Mouse (Mus musculus) kidney, embryonic 16.5 days (tissue): ENCODE results near the gene Pp2d1. TPM values are rescaled to one million over a fixed set of nuclear protein-coding genes. Genes with fewer than 3 reads are reported as not detected.
"Not testable (repeated sequence)": the region's sequence is repeated elsewhere in the genome, so short reads cannot be mapped to it uniquely, and the experiment has no call there.

Experiments
- ATAC-seq: fragments of 200-750 bp; cut with Nextera tagmentation; 2 replicates; pipeline ENCODE4 v1.8.0; 2017; ENCODE audit warnings: moderate TSS enrichment; ENCODE audit not compliant: low FRiP score, low TSS enrichment
- H3K27ac ChIP-seq: fragments of 300-500 bp; sonication (generic); 2 replicates; pipeline ENCODE4 v1.5.1; 2014; ENCODE audit warnings: low read length
- H3K27me3 ChIP-seq: fragments of 300-500 bp; sonication (generic); 2 replicates; pipeline ENCODE4 v1.6.1; 2014; ENCODE audit warnings: low read length, control low read depth, mixed read lengths; ENCODE audit not compliant: insufficient read depth
- H3K36me3 ChIP-seq: fragments of 300-500 bp; sonication (generic); 2 replicates; pipeline ENCODE4 v1.6.1; 2014; ENCODE audit warnings: low read length, control low read depth, mixed read lengths; ENCODE audit not compliant: insufficient read depth
- H3K4me1 ChIP-seq: fragments of 300-500 bp; sonication (generic); 2 replicates; pipeline ENCODE4 v1.6.1; 2014; ENCODE audit warnings: low read length, control low read depth, mixed read lengths; ENCODE audit not compliant: insufficient read depth
- H3K4me2 ChIP-seq: fragments of 300-500 bp; sonication (generic); replicated peaks from 2 replicates; pipeline ENCODE4 v1.6.1; 2014; ENCODE audit warnings: low read depth, low read length
- H3K4me3 ChIP-seq: fragments of 300-500 bp; sonication (generic); 2 replicates; pipeline ENCODE4 v1.5.1; 2014; ENCODE audit warnings: mild to moderate bottlenecking, low read length
- H3K9ac ChIP-seq: fragments of 300-500 bp; sonication (generic); replicated peaks from 2 replicates; pipeline ENCODE4 v1.6.1; 2014; ENCODE audit warnings: low read length
- H3K9me3 ChIP-seq: fragments of 300-500 bp; sonication (generic); 2 replicates; pipeline ENCODE4 v1.6.1; 2016; ENCODE audit warnings: low read length, control low read depth
- WGBS: fragments of 180-500 bp; shearing (Covaris S2); extraction: QIAGEN DNeasy Blood & Tissue Kit; methylation state at CpG from one replicate; pipeline ENCODE4 v1.1.7; 2014; 5-methylcytosine and 5-hydroxymethylcytosine counted together
- polyA plus RNA-seq: library from polyadenylated mRNA; unstranded; fragments of >200 nt; fragmentation: Nextera tagmentation; extraction: Ambion mirVana; gene quantifications from 2 replicates; pipeline ENCODE4 v1.2.1, GENCODE M21; 2015

Gene Pp2d1
- polyA plus RNA-seq: 0.30 and 0.37 TPM in 2 replicates

DNA sequence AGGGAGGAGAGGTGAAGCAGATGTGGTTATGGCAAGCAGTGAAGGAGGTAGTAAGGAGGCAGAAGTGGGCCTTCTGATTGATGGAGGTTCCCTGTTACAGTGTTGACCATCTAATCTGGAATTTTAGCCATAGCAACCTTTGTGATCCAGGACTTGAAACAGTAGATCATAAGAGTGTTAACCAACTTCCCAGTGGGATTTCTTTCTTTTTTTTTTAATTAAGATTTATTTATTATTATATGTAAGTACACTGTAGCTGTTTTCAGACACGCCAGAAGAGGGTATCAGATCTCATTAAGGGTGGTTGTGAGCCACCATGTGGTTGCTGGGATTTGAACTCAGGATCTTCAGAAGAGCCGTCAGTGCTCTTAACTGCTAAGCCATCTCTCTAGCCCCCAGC lies at the start of gene Pp2d1:
TSS of gene Pp2d1 (minus strand) at position 101 of the 400 bp plus-strand sequence.
- H3K4me1 ChIP-seq, H3K4me2 ChIP-seq, ATAC-seq, H3K9me3 ChIP-seq, H3K36me3 ChIP-seq, H3K4me3 ChIP-seq, H3K27me3 ChIP-seq, H3K27ac ChIP-seq, H3K9ac ChIP-seq: not testable (repeated sequence)
- WGBS: 83% methylated on average over 2 of the region's 2 CpGs

DNA sequence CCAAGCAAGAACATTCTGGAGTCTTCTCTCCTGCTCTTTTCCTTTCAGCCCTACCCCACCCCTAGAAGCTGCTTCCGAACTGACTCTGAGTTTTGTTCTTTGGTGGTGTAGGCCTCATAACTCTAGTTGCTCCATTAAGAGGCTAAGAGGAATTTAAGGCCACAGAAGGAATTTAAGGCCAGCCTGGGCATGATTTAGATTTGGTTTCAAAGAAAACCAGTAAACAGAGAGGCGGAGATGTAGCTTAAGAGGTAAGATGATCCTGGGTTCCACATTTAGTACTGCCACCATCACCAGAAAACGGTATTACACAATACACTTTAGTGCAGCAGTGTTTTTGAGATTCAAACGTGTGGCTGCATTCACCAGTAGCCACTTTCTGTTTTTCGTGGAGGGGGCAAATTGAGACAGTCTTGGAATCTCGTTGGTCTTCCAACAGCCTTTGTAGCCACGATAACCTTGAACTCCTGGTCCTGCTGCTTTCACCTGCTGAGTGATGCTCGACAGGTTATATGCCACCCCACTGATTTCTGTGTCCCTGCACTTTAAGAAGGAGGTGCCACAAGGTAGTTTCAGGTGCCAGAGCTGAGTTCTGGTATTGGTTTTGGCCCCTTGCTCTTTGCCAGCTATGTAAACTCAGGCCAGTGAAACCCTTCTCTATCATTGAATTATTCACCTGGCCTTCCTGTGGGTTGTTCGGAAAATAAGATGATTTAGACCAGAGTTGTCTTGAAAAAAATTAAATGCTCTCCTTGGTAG lies 49.0 kb upstream of the Pp2d1 start:
- Histone ChIP-seq H3K36me3 (0 out of 2 replicates have a peak, but pooled peaks cover 6% of the 10 kb centered on the region), H3K27me3 (no peaks in the 10 kb centered on the region), H3K4me2 (no peak overlapping the region), H3K4me3 (no peak overlapping the region), H3K27ac (no peak overlapping the region), H3K9ac (no peak overlapping the region), H3K4me1 (peaks cover 10% of the 10 kb centered on the region; the same call in 1 of the 2 replicates), H3K9me3 (no peaks in the 10 kb centered on the region)
- no peak for ATAC-seq
- WGBS: 74% methylated on average over 9 of the region's 9 CpGs

DNA sequence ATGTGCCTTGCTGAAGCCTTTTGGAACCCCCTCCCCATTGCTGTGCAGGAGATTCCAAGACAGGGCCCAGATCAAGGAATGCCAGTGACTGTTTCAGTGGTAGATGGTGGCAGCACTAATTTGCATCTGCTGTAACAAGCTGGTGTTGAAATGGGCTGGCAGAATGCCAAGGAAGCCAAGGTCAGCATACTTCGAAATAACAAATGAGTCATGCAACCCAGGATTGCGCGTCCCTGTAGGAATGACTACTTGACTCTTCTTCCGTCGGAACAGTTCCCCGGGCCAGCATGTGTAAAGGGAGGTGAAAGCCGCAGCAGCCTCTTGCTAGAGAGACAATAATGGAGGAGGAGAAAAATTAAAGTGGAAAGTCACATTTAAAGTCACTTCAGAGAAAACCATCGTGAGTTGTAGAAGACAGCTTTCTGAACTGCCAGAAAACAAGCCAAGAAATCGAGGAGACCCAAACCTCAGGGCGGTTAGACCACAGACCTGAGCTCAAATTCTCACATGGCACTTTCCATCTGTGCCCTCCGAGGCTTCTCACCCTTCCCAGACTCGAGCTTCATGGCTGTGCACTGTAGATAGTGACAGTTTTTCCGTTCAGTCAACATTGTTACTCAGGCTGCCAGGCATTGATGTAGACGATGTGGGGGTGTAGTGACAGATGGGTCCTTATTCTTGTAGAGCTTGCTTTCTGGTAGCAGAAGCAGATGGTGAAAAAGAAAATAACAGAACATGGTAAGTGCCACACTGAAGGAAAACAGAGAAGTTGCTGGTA lies 48.0 kb upstream of the Pp2d1 start:
- H3K9me3 ChIP-seq: no peaks in the 10 kb centered on the region
- H3K4me2 ChIP-seq: no peak overlapping the region
- no peaks in the 10 kb centered on the region for H3K27me3 ChIP-seq
- 0 out of 2 replicates have a peak, but pooled peaks cover 6% of the 10 kb centered on the region for H3K36me3 ChIP-seq
- no peak overlapping the region for H3K9ac ChIP-seq
- peaks cover 12% of the 10 kb centered on the region; the same call in 1 of the 2 replicates for H3K4me1 ChIP-seq
- H3K27ac ChIP-seq: 0 out of 2 replicates have a peak overlapping the region, but pooled peaks have one; percentile 15
- peak; percentile 74 for ATAC-seq
- H3K4me3 ChIP-seq: no peak overlapping the region
- 54% methylated on average over 14 of the region's 14 CpGs for WGBS

DNA sequence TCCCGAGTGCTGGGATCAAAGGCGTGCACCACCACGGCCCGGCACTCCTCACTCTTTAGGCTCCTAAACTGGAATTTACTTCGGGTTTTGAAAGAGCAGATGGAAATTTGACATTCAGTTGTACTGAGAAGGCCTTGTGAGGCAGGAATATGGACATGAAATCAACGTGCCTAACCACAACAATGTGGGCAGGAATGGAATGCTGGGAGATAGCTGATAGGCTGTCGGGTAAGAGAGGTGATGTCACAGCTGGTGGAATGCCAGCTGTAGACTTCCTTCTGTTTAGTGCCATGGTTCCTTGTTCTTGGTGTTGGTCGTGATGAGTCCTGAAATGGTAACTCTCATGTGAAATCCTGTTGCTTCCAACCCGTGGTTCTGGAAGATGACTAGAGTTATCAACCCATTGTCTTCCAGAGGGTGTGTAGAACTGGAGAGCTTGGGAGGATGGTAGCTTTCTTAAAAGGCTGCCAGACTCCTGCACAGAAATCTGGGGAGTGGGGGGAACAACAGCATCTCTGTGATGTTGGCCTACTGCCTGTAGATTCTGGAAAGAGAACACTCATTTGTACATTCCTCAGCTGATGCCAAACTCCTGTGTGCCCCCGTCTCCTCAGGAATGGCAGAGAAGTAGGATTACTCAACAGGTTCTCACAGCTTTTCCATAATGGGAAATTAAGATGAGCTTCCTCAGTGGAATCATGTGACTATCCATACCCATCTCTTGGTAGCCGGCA lies 44.8 kb upstream of the Pp2d1 start:
- ATAC-seq: no peak

DNA sequence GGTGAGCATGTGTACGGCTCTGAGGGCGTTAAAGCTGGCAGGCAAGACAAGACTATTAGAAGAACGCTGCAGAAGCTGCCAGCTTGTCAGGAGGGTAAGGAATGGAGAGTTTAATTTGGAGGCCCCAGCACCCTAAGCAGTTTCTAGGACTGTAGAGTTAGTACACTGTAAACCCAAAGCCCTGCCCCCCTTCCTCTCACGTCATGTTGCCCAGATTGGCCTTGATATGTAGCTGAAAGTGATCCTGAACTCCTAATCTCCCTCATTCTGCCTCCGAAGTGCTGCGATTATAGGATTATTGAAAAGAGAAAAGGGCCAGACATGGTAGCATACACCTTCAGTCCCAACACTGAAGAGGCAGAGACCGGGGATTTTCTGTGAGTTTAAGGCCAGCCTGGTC lies 43.6 kb upstream of the Pp2d1 start:
- Histone ChIP-seq H3K9ac (0 out of 2 replicates have a peak overlapping the region, but pooled peaks have one; percentile 1), H3K9me3 (no peaks in the 10 kb centered on the region), H3K4me3 (no peak overlapping the region), H3K27ac (no peak overlapping the region), H3K27me3 (no peaks in the 10 kb centered on the region), H3K4me1 (peaks cover 28% of the 10 kb centered on the region; the same call in 1 of the 2 replicates), H3K36me3 (0 out of 2 replicates have a peak, but pooled peaks cover 6% of the 10 kb centered on the region), H3K4me2 (no peak overlapping the region)
- ATAC-seq: no peak
- WGBS: 88% methylated on average over 7 of the region's 7 CpGs

More for the DNA sequence above, 44.8 kb upstream of the Pp2d1 start:
- WGBS: 90% methylated on average over 11 of the region's 11 CpGs
- no peak overlapping the region for H3K4me2 ChIP-seq
- no peak overlapping the region for H3K27ac ChIP-seq
- no peak overlapping the region for H3K4me3 ChIP-seq
- H3K9me3 ChIP-seq: no peaks in the 10 kb centered on the region
- H3K36me3 ChIP-seq: 0 out of 2 replicates have a peak, but pooled peaks cover 6% of the 10 kb centered on the region
- no peaks in the 10 kb centered on the region for H3K27me3 ChIP-seq
- peaks cover 19% of the 10 kb centered on the region; the same call in 1 of the 2 replicates for H3K4me1 ChIP-seq
- no peak overlapping the region for H3K9ac ChIP-seq

DNA sequence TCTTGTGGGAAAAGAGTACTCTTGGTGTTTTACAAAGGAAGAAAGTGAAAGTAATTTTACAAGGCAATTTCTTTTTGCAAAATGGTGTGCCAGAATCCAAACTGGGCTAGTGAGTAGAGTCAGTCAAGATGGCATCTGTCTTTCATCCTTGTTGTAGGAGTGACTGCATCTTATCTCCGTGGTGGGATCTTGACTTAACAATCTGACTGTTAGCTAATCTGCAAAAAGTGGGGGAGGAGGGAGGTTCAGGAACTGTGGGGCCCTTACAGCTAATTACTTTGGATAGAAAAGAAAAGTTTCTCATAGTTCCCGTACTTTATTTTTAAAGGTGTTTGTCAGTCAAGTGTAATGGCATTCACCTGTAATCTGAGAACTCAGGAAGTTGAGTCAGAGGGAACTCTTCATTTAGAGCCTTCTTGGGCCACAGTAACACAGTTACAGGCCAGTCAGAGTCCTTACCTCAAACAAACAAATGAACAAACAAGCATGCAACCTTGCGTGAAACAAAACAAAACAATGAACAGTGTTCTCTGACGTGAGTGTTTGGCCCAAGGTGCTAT lies 42.9 kb upstream of the Pp2d1 start:
- no peak overlapping the region for H3K4me2 ChIP-seq
- 0 out of 2 replicates have a peak overlapping the region, but pooled peaks have one; percentile 1 for H3K9ac ChIP-seq
- 28% methylated on average over 4 of the region's 4 CpGs for WGBS
- H3K27ac ChIP-seq: 0 out of 2 replicates have a peak overlapping the region, but pooled peaks have one; percentile 14
- 0 out of 2 replicates have a peak, but pooled peaks cover 6% of the 10 kb centered on the region for H3K36me3 ChIP-seq
- no peak overlapping the region for H3K4me3 ChIP-seq
- no peaks in the 10 kb centered on the region for H3K27me3 ChIP-seq
- peaks cover 22% of the 10 kb centered on the region; the same call in 1 of the 2 replicates for H3K4me1 ChIP-seq
- H3K9me3 ChIP-seq: no peaks in the 10 kb centered on the region
- no peak for ATAC-seq

DNA sequence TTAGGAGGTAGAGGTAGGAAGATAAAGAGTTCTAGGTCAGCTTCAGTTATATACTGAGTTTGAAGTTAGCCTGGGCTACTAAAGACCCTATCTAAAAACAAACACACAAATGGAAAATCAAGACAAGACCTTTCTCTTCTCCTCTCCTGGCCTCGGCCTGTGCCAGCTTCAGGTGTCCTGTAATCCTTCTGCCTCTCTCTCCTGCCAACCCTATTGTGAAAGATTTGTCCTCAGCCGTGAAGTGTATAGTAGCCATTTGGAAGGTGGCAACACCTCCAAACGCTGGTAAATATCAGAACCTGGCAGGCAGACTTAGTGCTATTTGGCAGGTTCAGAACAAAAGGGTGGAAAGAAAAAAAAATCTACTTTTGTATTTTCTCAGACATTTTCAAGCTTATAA lies 41.0 kb upstream of the Pp2d1 start:
- no peaks in the 10 kb centered on the region for H3K27me3 ChIP-seq
- no peak for ATAC-seq
- 0 out of 2 replicates have a peak, but pooled peaks cover 6% of the 10 kb centered on the region for H3K36me3 ChIP-seq
- WGBS: 85% methylated on average over 3 of the region's 3 CpGs
- H3K4me1 ChIP-seq: peaks cover 18% of the 10 kb centered on the region; the same call in 1 of the 2 replicates
- H3K4me3 ChIP-seq: no peak overlapping the region
- H3K9ac ChIP-seq: no peak overlapping the region
- H3K27ac ChIP-seq: no peak overlapping the region
- H3K9me3 ChIP-seq: no peaks in the 10 kb centered on the region
- no peak overlapping the region for H3K4me2 ChIP-seq

DNA sequence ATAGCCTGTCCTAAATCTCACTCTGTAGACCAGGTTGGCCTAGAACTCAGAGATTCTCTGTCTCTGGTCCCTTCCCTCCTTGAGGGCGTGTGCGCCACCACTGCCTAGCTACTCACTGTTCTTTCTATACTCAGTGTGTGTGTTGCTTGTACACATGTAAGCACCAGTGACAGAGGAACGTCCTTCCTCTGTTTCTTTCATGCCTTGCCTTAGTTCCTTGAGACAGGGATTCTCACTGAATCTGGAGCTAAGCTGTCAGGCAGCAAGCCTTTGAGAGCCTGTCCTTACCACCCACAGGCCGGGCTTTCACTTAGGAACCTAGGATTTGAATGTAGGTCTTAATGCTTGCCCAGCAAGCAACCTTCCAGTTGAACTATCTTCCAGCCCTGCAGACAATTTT lies 40.4 kb upstream of the Pp2d1 start:
- Histone ChIP-seq H3K27ac (no peak overlapping the region), H3K36me3 (0 out of 2 replicates have a peak, but pooled peaks cover 6% of the 10 kb centered on the region), H3K27me3 (no peaks in the 10 kb centered on the region), H3K9ac (no peak overlapping the region), H3K4me2 (no peak overlapping the region), H3K9me3 (no peaks in the 10 kb centered on the region), H3K4me1 (peaks cover 18% of the 10 kb centered on the region; the same call in 1 of the 2 replicates), H3K4me3 (no peak overlapping the region)
- ATAC-seq: no peak
- 76% methylated on average over 4 of the region's 4 CpGs for WGBS

DNA sequence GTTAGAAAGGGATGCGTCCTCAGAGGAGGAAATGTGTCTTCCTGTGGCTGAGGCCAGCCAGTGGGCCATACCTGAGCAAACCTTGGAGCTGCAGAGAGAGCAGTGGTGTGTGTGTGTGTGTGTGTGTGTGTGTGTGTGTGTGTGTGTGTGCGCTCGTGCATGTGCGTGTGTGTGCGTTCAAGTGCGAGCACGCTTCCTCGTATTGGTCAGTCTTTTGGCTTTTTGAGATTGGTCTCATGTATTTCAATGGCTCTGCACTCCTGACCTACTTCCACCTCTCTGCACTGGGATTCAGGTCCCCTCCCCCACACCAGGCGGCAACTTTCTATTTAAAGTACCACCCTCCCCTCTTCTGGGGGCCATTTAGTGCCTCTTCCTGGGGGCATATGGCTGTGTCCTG lies 39.5 kb upstream of the Pp2d1 start:
- 0 out of 2 replicates have a peak, but pooled peaks cover 1% of the 10 kb centered on the region for H3K36me3 ChIP-seq
- ATAC-seq: peak; percentile 76
- WGBS: 41% methylated on average over 9 of the region's 9 CpGs

More for the DNA sequence above, 39.5 kb upstream of the Pp2d1 start:
- Histone ChIP-seq H3K9ac (no peak overlapping the region), H3K4me1 (peaks cover 18% of the 10 kb centered on the region; the same call in 1 of the 2 replicates), H3K27me3 (no peaks in the 10 kb centered on the region), H3K4me3 (no peak overlapping the region), H3K27ac (no peak overlapping the region), H3K4me2 (no peak overlapping the region), H3K9me3 (no peaks in the 10 kb centered on the region)
